Mouse (Mus musculus): Measurements from ENCODE around the gene Sun1. TPM values are rescaled to one million over a fixed set of nuclear protein-coding genes. Genes with fewer than 3 reads are reported as not detected.

Sun1 gene
- polyA plus RNA-seq, 1 experiment from 2014 or later = 52.4 TPM

GRCm38 (mm10) chr5:139184897-139185296, 15.5 kb upstream of the Sun1 start:
- Histone ChIP-seq H3K9ac (no peak overlapping the region), H3K27ac (no peak overlapping the region), H3K4me3 (no peak overlapping the region), H3K4me2 (no peak overlapping the region), H3K9me3 (no peaks in the 10 kb centered on the region), H3K4me1 (no peaks in the 10 kb centered on the region), H3K36me3 (peaks cover 74% of the 10 kb centered on the region), H3K27me3 (no peaks in the 10 kb centered on the region)
- 78% methylated on average over 4 of the region's 4 CpGs for WGBS
- no peak for ATAC-seq (ENCODE audit: insufficient number of reproducible peaks, low FRiP score, low TSS enrichment, low read depth)

- Histone ChIP-seq H3K9me3 (no peaks in the 10 kb centered on the region), H3K9ac (no peak overlapping the region), H3K4me1 (no peaks in the 10 kb centered on the region), H3K4me2 (no peak overlapping the region), H3K27ac (no peak overlapping the region), H3K4me3 (no peak overlapping the region), H3K36me3 (peaks cover 27% of the 10 kb centered on the region), H3K27me3 (no peaks in the 10 kb centered on the region)
- ATAC-seq (ENCODE audit: insufficient number of reproducible peaks, low FRiP score, low TSS enrichment, low read depth) = no peak
- WGBS = 89% methylated on average over 5 of the region's 5 CpGs
Measured at GRCm38 (mm10) chr5:139189726-139190125, 10.7 kb upstream of the Sun1 start.

DNA sequence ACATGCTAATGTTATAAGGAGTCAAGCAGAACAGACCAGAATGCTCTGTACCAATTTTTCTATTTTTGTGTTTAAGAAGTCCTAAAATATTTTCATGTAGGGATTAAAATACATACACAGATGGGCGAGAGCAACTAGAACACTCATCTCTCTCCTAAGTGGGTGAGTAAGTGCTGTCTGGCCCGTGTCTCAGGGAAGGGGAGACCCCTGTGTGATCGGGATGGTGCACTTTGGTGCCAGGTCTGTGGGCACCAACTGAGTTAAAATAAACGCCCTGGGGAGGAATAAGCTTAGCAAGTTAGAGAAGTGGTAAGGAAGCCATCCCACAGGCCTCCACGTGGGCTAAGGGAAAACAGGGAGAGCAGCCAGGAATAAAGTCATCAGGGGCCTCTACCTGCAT, 9.5 kb upstream of the Sun1 start:
- Histone ChIP-seq H3K9me3 (no peaks in the 10 kb centered on the region), H3K4me1 (no peaks in the 10 kb centered on the region), H3K4me2 (no peak overlapping the region), H3K4me3 (no peak overlapping the region), H3K9ac (no peak overlapping the region), H3K36me3 (peaks cover 16% of the 10 kb centered on the region), H3K27ac (no peak overlapping the region), H3K27me3 (no peaks in the 10 kb centered on the region)
- WGBS = 60% methylated on average over 5 of the region's 5 CpGs
- ATAC-seq (ENCODE audit: insufficient number of reproducible peaks, low FRiP score, low TSS enrichment, low read depth) = no peak

- H3K9ac ChIP-seq = no peak overlapping the region
- H3K4me3 ChIP-seq = no peak overlapping the region
- no peak overlapping the region for H3K4me2 ChIP-seq
- H3K9me3 ChIP-seq = no peaks in the 10 kb centered on the region
- H3K4me1 ChIP-seq = peaks cover 27% of the 10 kb centered on the region
- no peaks in the 10 kb centered on the region for H3K36me3 ChIP-seq
- ATAC-seq (ENCODE audit: insufficient number of reproducible peaks, low FRiP score, low TSS enrichment, low read depth) = no peak
- 0 out of 2 replicates have a peak overlapping the region, but pooled peaks have one; percentile 7 for H3K27ac ChIP-seq
- no peaks in the 10 kb centered on the region for H3K27me3 ChIP-seq
- WGBS = 86% methylated on average over 3 of the region's 3 CpGs
Measured at GRCm38 (mm10) chr5:139198779-139199178, 1.7 kb upstream of the Sun1 start.

- Histone ChIP-seq H3K4me1 (peaks cover 27% of the 10 kb centered on the region), H3K36me3 (no peaks in the 10 kb centered on the region), H3K9ac (peak overlapping the region; percentile 47), H3K27me3 (no peaks in the 10 kb centered on the region), H3K9me3 (no peaks in the 10 kb centered on the region), H3K27ac (peak overlapping the region; percentile 94), H3K4me3 (peak overlapping the region; percentile 96), H3K4me2 (peak overlapping the region; percentile 86)
- 41% methylated on average over 2 of the region's 2 CpGs for WGBS
- no peak for ATAC-seq (ENCODE audit: insufficient number of reproducible peaks, low FRiP score, low TSS enrichment, low read depth)
Measured at GRCm38 (mm10) chr5:139199636-139199994, 822 bp upstream of the Sun1 start.

DNA sequence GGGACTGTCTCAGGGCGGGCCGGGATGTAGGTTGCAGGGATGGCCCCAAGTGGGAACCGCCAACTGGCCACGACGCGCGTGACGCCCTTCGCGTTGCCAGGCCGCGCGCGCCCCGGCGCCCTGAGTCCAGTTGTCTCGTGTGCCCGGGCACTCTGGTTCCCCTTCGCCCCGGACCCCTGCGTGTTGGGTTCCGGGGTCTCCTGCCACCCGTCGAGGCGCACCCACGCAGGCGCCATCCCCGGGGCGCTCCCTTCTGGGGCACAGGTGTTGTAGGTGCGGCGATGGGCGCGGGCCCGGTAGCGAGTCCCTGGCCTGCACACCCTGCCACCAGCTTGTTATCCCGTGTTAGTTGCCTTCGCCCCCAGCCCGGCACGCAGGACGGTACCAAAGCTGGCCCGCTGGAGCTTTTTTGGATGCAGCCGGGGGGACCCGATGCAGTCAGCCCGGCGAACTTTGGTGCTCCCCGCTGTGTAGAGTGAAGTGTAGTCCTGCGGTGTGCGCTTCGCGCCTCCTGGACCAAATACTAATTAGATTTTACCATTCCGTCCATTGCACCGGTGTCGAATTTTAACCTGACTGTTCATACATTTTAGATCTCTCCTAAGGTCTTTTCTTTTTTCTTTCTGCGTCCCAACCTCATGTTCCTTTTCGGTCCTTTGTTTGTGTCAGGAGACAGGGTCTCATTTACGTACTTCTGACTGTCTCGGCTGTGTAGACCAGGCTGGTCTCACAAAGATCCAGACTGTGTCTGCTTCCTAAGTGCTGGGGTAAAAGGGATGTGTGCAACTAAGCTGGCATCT, 533 bp downstream of the Sun1 start:
- H3K36me3 ChIP-seq = no peaks in the 10 kb centered on the region
- H3K9ac ChIP-seq = peak overlapping the region; percentile 78
- no peaks in the 10 kb centered on the region for H3K27me3 ChIP-seq
- H3K4me1 ChIP-seq = peaks cover 30% of the 10 kb centered on the region
- WGBS = under 1% methylated on average over 57 of the region's 57 CpGs
- peak overlapping the region; percentile 72 for H3K27ac ChIP-seq
- peak overlapping the region; percentile 96 for H3K4me3 ChIP-seq
- no peaks in the 10 kb centered on the region for H3K9me3 ChIP-seq
- H3K4me2 ChIP-seq = peak overlapping the region; percentile 86
- ATAC-seq (ENCODE audit: insufficient number of reproducible peaks, low FRiP score, low TSS enrichment, low read depth) = no peak

- no peak for ATAC-seq (ENCODE audit: insufficient number of reproducible peaks, low FRiP score, low TSS enrichment, low read depth)
- H3K9ac ChIP-seq = 0 out of 2 replicates have a peak overlapping the region, but pooled peaks have one; percentile 15
- no peaks in the 10 kb centered on the region for H3K9me3 ChIP-seq
- H3K4me3 ChIP-seq = peak overlapping the region; percentile 96; the same call in 1 of the 2 replicates
- 80% methylated on average over 11 of the region's 11 CpGs for WGBS
- H3K27me3 ChIP-seq = no peaks in the 10 kb centered on the region
- no peaks in the 10 kb centered on the region for H3K36me3 ChIP-seq
- H3K27ac ChIP-seq = no peak overlapping the region
- peaks cover 35% of the 10 kb centered on the region for H3K4me1 ChIP-seq
- H3K4me2 ChIP-seq = peak overlapping the region; percentile 86
Measured at GRCm38 (mm10) chr5:139202127-139202526, 1.7 kb downstream of the Sun1 start.

- Histone ChIP-seq H3K27me3 (no peaks in the 10 kb centered on the region), H3K9me3 (no peaks in the 10 kb centered on the region), H3K4me2 (no peak overlapping the region), H3K36me3 (no peaks in the 10 kb centered on the region), H3K4me3 (no peak overlapping the region), H3K9ac (no peak overlapping the region), H3K27ac (no peak overlapping the region), H3K4me1 (peaks cover 35% of the 10 kb centered on the region)
- ATAC-seq (ENCODE audit: insufficient number of reproducible peaks, low FRiP score, low TSS enrichment, low read depth) = no peak
- WGBS = 82% methylated on average over 5 of the region's 5 CpGs
Measured at GRCm38 (mm10) chr5:139203312-139203711, 2.9 kb downstream of the Sun1 start.

- 47% methylated on average over 4 of the region's 4 CpGs for WGBS
- ATAC-seq (ENCODE audit: insufficient number of reproducible peaks, low FRiP score, low TSS enrichment, low read depth) = no peak
- Histone ChIP-seq H3K9ac (no peak overlapping the region), H3K4me3 (no peak overlapping the region), H3K36me3 (peaks cover 13% of the 10 kb centered on the region; the same call in 1 of the 2 replicates), H3K27me3 (no peaks in the 10 kb centered on the region), H3K27ac (0 out of 2 replicates have a peak overlapping the region, but pooled peaks have one; percentile 2), H3K9me3 (no peaks in the 10 kb centered on the region), H3K4me2 (no peak overlapping the region), H3K4me1 (peaks cover 25% of the 10 kb centered on the region)
Measured at GRCm38 (mm10) chr5:139206081-139206480, 5.6 kb downstream of the Sun1 start.

DNA sequence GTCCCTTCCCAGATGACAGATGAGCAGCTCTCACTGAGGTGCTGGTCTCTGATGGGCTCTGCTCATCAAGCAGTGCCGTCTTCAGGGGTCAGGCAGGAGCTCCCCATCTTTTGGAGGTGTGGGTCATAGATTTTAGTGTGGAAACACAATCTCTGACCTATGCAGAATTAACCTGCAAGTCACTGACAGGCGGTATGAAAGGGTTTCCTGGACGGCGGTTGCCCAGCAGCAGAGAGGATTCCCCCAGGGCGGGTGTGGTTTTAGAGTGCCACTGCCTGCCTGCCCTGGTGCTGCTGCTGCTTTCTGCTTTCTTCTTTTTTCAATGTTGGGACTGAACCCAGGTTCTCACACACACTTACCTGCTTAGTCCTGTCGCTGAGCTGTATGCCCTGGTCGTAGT, 6.1 kb downstream of the Sun1 start:
- H3K27me3 ChIP-seq = no peaks in the 10 kb centered on the region
- H3K9me3 ChIP-seq = no peaks in the 10 kb centered on the region
- no peak overlapping the region for H3K4me3 ChIP-seq
- no peak for ATAC-seq (ENCODE audit: insufficient number of reproducible peaks, low FRiP score, low TSS enrichment, low read depth)
- no peak overlapping the region for H3K9ac ChIP-seq
- WGBS = 68% methylated on average over 7 of the region's 7 CpGs
- H3K4me2 ChIP-seq = no peak overlapping the region
- H3K27ac ChIP-seq = 0 out of 2 replicates have a peak overlapping the region, but pooled peaks have one; percentile 2
- H3K4me1 ChIP-seq = peaks cover 21% of the 10 kb centered on the region
- H3K36me3 ChIP-seq = peaks cover 13% of the 10 kb centered on the region; the same call in 1 of the 2 replicates

- no peak overlapping the region for H3K9ac ChIP-seq
- H3K27ac ChIP-seq = no peak overlapping the region; the same call in 1 of the 2 replicates
- H3K36me3 ChIP-seq = peaks cover 19% of the 10 kb centered on the region; the same call in 1 of the 2 replicates
- no peaks in the 10 kb centered on the region for H3K27me3 ChIP-seq
- no peak overlapping the region for H3K4me3 ChIP-seq
- no peak overlapping the region for H3K4me2 ChIP-seq
- H3K9me3 ChIP-seq = no peaks in the 10 kb centered on the region
- ATAC-seq (ENCODE audit: insufficient number of reproducible peaks, low FRiP score, low TSS enrichment, low read depth) = no peak
- peaks cover 11% of the 10 kb centered on the region for H3K4me1 ChIP-seq
Measured at GRCm38 (mm10) chr5:139208183-139208582, 7.7 kb downstream of the Sun1 start.

DNA sequence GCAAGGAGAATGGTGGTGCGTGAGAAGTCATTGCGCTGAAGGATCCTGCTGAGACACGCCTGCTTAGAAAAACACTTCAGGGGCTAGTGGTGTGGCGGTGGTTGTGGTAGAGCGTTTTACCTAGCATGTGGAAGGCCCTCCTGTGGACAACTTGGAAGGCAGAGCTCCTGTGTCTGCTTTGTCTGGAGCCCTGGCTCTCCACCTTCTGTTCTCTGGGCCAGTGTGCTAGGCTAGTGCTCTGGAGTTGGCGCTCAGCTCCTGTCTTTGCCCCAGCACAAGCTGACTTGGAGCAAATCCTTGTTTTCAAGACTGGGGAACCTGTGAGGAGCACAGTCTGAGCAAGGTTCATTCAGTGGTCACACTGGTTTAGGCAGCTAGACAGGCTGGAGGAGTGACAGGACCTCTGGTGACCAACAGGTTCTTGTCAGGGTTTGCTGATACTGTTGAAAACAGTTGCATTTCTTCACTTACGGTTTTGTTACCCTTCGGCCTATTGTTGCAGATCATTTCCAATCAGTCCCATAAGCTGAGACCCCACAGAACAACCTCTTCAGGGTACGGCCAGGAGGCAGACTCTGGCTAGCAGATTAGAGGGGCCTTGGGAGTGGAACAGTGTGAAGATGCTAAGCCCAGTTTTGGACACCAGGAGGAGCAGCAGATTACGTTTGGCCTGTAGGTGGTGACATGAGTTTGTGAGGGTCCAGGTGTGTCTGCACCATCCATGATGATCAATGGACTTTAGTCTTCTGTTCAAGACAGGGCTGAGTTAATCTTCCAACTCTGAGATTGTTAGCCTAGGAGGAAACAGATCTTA, 8.6 kb downstream of the Sun1 start:
- Histone ChIP-seq H3K4me2 (no peak overlapping the region), H3K4me1 (peaks cover 11% of the 10 kb centered on the region), H3K9ac (no peak overlapping the region), H3K27ac (no peak overlapping the region), H3K4me3 (no peak overlapping the region), H3K27me3 (no peaks in the 10 kb centered on the region), H3K9me3 (no peaks in the 10 kb centered on the region), H3K36me3 (peaks cover 19% of the 10 kb centered on the region; the same call in 1 of the 2 replicates)
- 85% methylated on average over 10 of the region's 10 CpGs for WGBS
- ATAC-seq (ENCODE audit: insufficient number of reproducible peaks, low FRiP score, low TSS enrichment, low read depth) = no peak

All from limb, embryonic 15.5 days (tissue).